Comparison of ENCODE assay signal across 32 mouse cellular contexts in the genomic region with DNA sequence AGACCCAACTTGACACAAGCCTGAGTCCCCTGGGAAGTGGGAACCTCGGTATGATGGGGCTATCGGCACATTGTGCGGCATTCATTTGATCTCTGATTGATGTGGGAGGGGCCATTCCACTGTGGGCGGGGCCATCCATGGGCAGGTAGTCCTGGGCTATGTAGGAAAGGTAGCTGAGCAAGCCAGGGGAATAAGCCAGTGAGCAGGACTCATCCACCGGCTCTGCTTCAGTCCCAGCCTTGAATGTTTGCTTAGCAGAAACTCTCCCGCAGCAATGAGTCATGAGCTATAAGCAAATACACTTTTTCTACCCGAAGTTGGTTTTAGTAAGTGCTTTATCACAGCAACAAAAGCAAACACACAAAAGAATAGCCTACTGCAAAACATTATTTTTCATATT. TPM values are rescaled to one million over a fixed set of nuclear protein-coding genes. Genes with fewer than 3 reads are reported as not detected.
DNase-seq lines count a peak whose midpoint lies in the region; ATAC-seq and TF ChIP-seq lines count a peak whose summit lies in the region.
"Had no signal": no experiment of that assay in that cellular context is flagged by ENCODE, and none has a peak within 500 bp of the region (broad histone marks: within the 10 kb centered on the region; RNA-seq: fewer than 3 reads in every experiment).

No protein-coding gene starts in this region.

- no peak for TF ChIP-seq POLR2A in lung, adult 2 months (IDR thresholded peaks at IDR 0.05; ENCODE audit: borderline replicate concordance, extremely low read depth, low read depth, low read length)

- no peak overlapping the region; the same call in 1 of the 2 replicates for H3K27ac ChIP-seq in lung, embryonic 14.5 days (ENCODE audit: low read depth)
- H3K27ac ChIP-seq in stomach, embryonic 14.5 days (ENCODE audit: low read length) = no peak overlapping the region
- H3K27ac ChIP-seq in kidney, embryonic 16.5 days (ENCODE audit: low read length) = no peak overlapping the region
- H3K27ac ChIP-seq: forebrain, embryonic 13.5 days; hindbrain, embryonic 13.5 days; kidney, embryonic 15.5 days; liver, embryonic 13.5 days; macrophage; midbrain, embryonic 13.5 days; neural tube, embryonic 13.5 days had no signal

- H3K4me1 ChIP-seq in lung, embryonic 14.5 days (ENCODE audit: insufficient read depth) = no peaks in the 10 kb centered on the region
- H3K4me1 ChIP-seq in lung, adult 2 months (ENCODE audit: control insufficient read depth, insufficient read depth, low read length) = no peaks in the 10 kb centered on the region
- H3K4me1 ChIP-seq in stomach, embryonic 14.5 days (ENCODE audit: control insufficient read depth, insufficient read depth, low read length) = 0 out of 2 replicates have a peak, but pooled peaks cover 7% of the 10 kb centered on the region
- H3K4me1 ChIP-seq in kidney, embryonic 16.5 days (ENCODE audit: insufficient read depth, low read length) = 0 out of 2 replicates have a peak, but pooled peaks cover 3% of the 10 kb centered on the region
- H3K4me1 ChIP-seq: forebrain, embryonic 13.5 days; heart, embryonic 12.5 days; hindbrain, embryonic 13.5 days; liver, embryonic 13.5 days; midbrain, embryonic 13.5 days; neural tube, embryonic 13.5 days had no signal

- H3K9me3 ChIP-seq in lung, embryonic 14.5 days (ENCODE audit: low read depth, low read length) = no peaks in the 10 kb centered on the region
- H3K9me3 ChIP-seq in stomach, embryonic 14.5 days (ENCODE audit: control insufficient read depth, low read depth, low read length) = no peaks in the 10 kb centered on the region
- no peaks in the 10 kb centered on the region for H3K9me3 ChIP-seq in kidney, embryonic 16.5 days (ENCODE audit: low read length)
- H3K9me3 ChIP-seq: forebrain, embryonic 13.5 days; heart, embryonic 12.5 days; hindbrain, embryonic 13.5 days; kidney, embryonic 15.5 days; liver, embryonic 13.5 days; midbrain, embryonic 13.5 days; neural tube, embryonic 13.5 days had no signal

- ATAC-seq in lung, embryonic 14.5 days (ENCODE audit: insufficient read depth) = peak; percentile 49; the same call in 1 of the 2 replicates
- ATAC-seq in stomach, embryonic 14.5 days (ENCODE audit: insufficient number of reproducible peaks, insufficient read depth, low FRiP score, low read depth) = peak; percentile 82
- ATAC-seq in kidney, embryonic 16.5 days (ENCODE audit: low FRiP score, low TSS enrichment) = no peak
- ATAC-seq: activated CD4-positive, CD25-positive, alpha-beta regulatory T cell, adult 4 months; forebrain, embryonic 13.5 days; midbrain, embryonic 13.5 days had no signal

- DNase-seq in lung, embryonic 14.5 days = peak; percentile 23
- DNase-seq in lung, adult 2 months = no peak
- DNase-seq in 3T3-L1 (ENCODE audit: low read depth, low spot score) = peak; percentile 37
- DNase-seq in brain, adult 2 months (ENCODE audit: low read depth, low spot score) = peak; percentile 6
- DNase-seq in adrenal gland, postnatal 25 days = no peak
- DNase-seq: adrenal gland, adult 8-10 months; B cell, adult 2 months; cerebellum, adult 11 months; cerebellum, adult 9-10 months; cerebellum, postnatal 36 days; gastrocnemius, postnatal 10 days; heart, adult 18-20 months; heart, postnatal 4 days; kidney, adult 18-20 months; kidney, postnatal 4 days; left cerebral cortex, postnatal 4 days; liver, embryonic 13.5 days; thymus, adult 2 months; thymus, postnatal 4 days had no signal

- no peak overlapping the region for H3K4me3 ChIP-seq in lung, embryonic 14.5 days (ENCODE audit: low read depth, low read length)
- no peak overlapping the region for H3K4me3 ChIP-seq in lung, adult 2 months (replicated peaks; ENCODE audit: extremely low read depth, low read depth, low read length)
- no peak overlapping the region for H3K4me3 ChIP-seq in stomach, embryonic 14.5 days (ENCODE audit: low read depth, low read length)
- no peak overlapping the region for H3K4me3 ChIP-seq in kidney, embryonic 16.5 days (ENCODE audit: low read length)
- H3K4me3 ChIP-seq: forebrain, embryonic 13.5 days; heart, embryonic 12.5 days; hindbrain, embryonic 13.5 days; kidney, embryonic 15.5 days; liver, embryonic 13.5 days; midbrain, embryonic 13.5 days; neural tube, embryonic 13.5 days had no signal

- H3K36me3 ChIP-seq in lung, embryonic 14.5 days (ENCODE audit: insufficient read depth) = no peaks in the 10 kb centered on the region
- H3K36me3 ChIP-seq in stomach, embryonic 14.5 days (ENCODE audit: control insufficient read depth, insufficient read depth, low read length) = no peaks in the 10 kb centered on the region
- no peaks in the 10 kb centered on the region for H3K36me3 ChIP-seq in kidney, embryonic 16.5 days (ENCODE audit: insufficient read depth, low read length)
- H3K36me3 ChIP-seq: heart, embryonic 12.5 days; hindbrain, embryonic 13.5 days; kidney, embryonic 15.5 days; liver, embryonic 13.5 days; midbrain, embryonic 13.5 days; neural tube, embryonic 13.5 days had no signal

- no peak overlapping the region for H3K4me2 ChIP-seq in lung, embryonic 14.5 days
- H3K4me2 ChIP-seq in stomach, embryonic 14.5 days (replicated peaks; ENCODE audit: low read depth, low read length) = no peak overlapping the region
- no peak overlapping the region for H3K4me2 ChIP-seq in kidney, embryonic 16.5 days (replicated peaks; ENCODE audit: low read depth, low read length)
- H3K4me2 ChIP-seq: forebrain, embryonic 13.5 days; heart, embryonic 12.5 days; hindbrain, embryonic 13.5 days; kidney, embryonic 15.5 days; liver, embryonic 13.5 days; midbrain, embryonic 13.5 days; neural tube, embryonic 13.5 days had no signal

- no peak for TF ChIP-seq CTCF in lung, embryonic 14.5 days (IDR thresholded peaks at IDR 0.05; ENCODE audit: low read depth)
- TF ChIP-seq CTCF in lung, adult 2 months (IDR thresholded peaks at IDR 0.05; ENCODE audit: insufficient read depth, low read length) = no peak

- H3K27me3 ChIP-seq in lung, embryonic 14.5 days (ENCODE audit: insufficient read depth, low read length) = no peaks in the 10 kb centered on the region
- H3K27me3 ChIP-seq in stomach, embryonic 14.5 days (ENCODE audit: control insufficient read depth, insufficient read depth, low read length) = no peaks in the 10 kb centered on the region
- no peaks in the 10 kb centered on the region for H3K27me3 ChIP-seq in kidney, embryonic 16.5 days (ENCODE audit: insufficient read depth, low read length)
- H3K27me3 ChIP-seq: forebrain, embryonic 13.5 days; heart, embryonic 12.5 days; hindbrain, embryonic 13.5 days; kidney, embryonic 15.5 days; liver, embryonic 13.5 days; midbrain, embryonic 13.5 days; neural tube, embryonic 13.5 days had no signal

- no peak overlapping the region for H3K9ac ChIP-seq in lung, embryonic 14.5 days
- no peak overlapping the region for H3K9ac ChIP-seq in stomach, embryonic 14.5 days (replicated peaks; ENCODE audit: low read depth, low read length)
- H3K9ac ChIP-seq in kidney, embryonic 16.5 days (replicated peaks; ENCODE audit: low read length) = no peak overlapping the region
- H3K9ac ChIP-seq: forebrain, embryonic 13.5 days; heart, embryonic 12.5 days; hindbrain, embryonic 13.5 days; kidney, embryonic 15.5 days; liver, embryonic 13.5 days; midbrain, embryonic 13.5 days; neural tube, embryonic 13.5 days had no signal

- 52% methylated on average over 7 of the region's 7 CpGs for WGBS in lung, embryonic 14.5 days
- WGBS in lung, adult 2 months = 59% methylated on average over 7 of the region's 7 CpGs
- WGBS in stomach, embryonic 14.5 days = 48% methylated on average over 7 of the region's 7 CpGs
- 78% methylated on average over 7 of the region's 7 CpGs for WGBS in kidney, embryonic 16.5 days

RNA-seq across cellular contexts. Expression of a gene that starts 35.7 kb away (rescaled TPM):
- not detected in 2 replicates for polyA plus RNA-seq in lung, embryonic 14.5 days (2014; fragmentation: Nextera tagmentation; extraction: Ambion mirVana)
- 0.18 and 5.2 TPM in 2 replicates for polyA plus RNA-seq in lung, adult 2 months (2012; rRNA removed)
- 0.27 and 0.28 TPM in 2 replicates for polyA plus RNA-seq in stomach, embryonic 14.5 days (2014; fragmentation: Nextera tagmentation; extraction: Ambion mirVana)
- total RNA-seq in adrenal gland, postnatal 25 days (2021) = not detected in 2 replicates
- not detected in 2 replicates for polyA plus RNA-seq in kidney, embryonic 16.5 days (2015; fragmentation: Nextera tagmentation; extraction: Ambion mirVana)
- total RNA-seq: adrenal gland, adult 8-10 months; gastrocnemius, postnatal 10 days; heart, adult 18-20 months; heart, postnatal 4 days; megakaryocyte-erythroid progenitor cell, adult 5-6 weeks had no signal
- polyA plus RNA-seq: activated CD4-positive, CD25-positive, alpha-beta regulatory T cell, adult 4 months; embryonic facial prominence, embryonic 11.5 days; forebrain, embryonic 13.5 days; heart, embryonic 12.5 days; kidney, embryonic 15.5 days; limb, embryonic 14.5 days; liver, embryonic 13.5 days; macrophage; midbrain, embryonic 13.5 days had no signal

Comparison
In these comparisons a context has a peak if more than half of its experiments do, and no peak if none do; other contexts are left out.
1. DNase-seq: peak in lung, embryonic 14.5 days (single experiment), 3T3-L1 (single experiment) and brain, adult 2 months (single experiment); none in lung, adult 2 months (single experiment) and adrenal gland, postnatal 25 days (single experiment).